Mouse (Mus musculus) adrenal gland, postnatal 4 days (tissue): ENCODE results near the gene Defb10. TPM values are rescaled to one million over a fixed set of nuclear protein-coding genes. Genes with fewer than 3 reads are reported as not detected.
"Not testable (repeated sequence)": the region's sequence is repeated elsewhere in the genome, so short reads cannot be mapped to it uniquely, and the experiment has no call there.

Experiments used
- DNase-seq, 2 experiments: peaks; one replicate each; pipeline ENCODE4 v3.0.0; 2021 to 2022; ENCODE audit warnings: low spot score in 2 of 2, mixed read lengths in 2 of 2
- long read RNA-seq, 2 experiments: library from polyadenylated mRNA; stranded (forward); transcript quantifications; one replicate each; pipeline ENCODE4 v2.0.0; 2021
- total RNA-seq, 2 experiments: library from RNA; stranded (reverse); gene quantifications; 2 replicates each; pipeline ENCODE4 v1.2.3; 2021

Defb10 gene
- total RNA-seq: not detected
- long read RNA-seq, experiment 1: 0 reads
- long read RNA-seq, experiment 2: 0 reads

- DNase-seq: not testable (repeated sequence)
These were observed at the start of gene Defb10 for GRCm38 (mm10) chr8:21858586-21858985. TSS of gene Defb10 (plus strand) at chr8:21858901.

DNA sequence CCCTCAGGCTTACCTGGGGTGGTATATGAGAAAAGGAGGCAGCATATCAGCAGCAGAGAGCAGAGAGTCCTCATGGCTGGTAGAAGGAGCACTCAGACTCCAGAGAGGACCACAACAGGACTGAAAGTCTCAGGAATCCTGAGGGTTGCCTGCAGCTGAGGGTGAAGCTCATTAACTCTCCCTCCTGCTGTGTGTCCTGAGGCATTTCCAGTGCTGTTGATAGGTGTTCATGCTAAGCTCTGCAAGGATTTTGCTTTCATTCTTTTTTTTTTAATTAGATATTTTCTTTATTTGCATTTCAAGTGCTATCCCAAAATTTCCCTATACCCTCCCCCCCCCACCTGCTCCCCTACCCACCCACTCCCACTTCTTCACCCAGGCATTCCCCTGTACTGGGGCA is 26.6 kb downstream of the Defb10 start, which contains the start of gene Defb9:
Gene Defb9, minus strand, starts transcription at position 101 of the 400 bp plus-strand sequence.
- DNase-seq: not testable (repeated sequence)

DNA sequence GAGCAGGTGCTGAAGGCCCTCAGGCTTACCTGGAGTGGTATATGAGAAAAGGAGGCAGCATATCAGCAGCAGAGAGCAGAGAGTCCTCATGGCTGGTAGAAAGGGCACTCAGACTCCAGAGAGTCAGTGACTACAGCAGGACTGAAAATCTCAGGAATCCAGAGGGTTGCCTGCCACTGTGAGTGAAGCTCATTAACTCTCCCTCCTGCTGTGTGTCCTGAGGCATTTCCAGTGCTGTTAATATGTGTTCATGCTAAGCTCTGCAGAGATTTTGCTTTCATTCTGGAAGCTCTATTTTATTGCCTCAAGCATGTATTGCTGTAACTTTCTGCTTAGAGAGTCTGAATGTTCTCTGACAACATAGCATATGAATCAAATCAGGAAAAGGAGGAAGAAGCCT is 47.6 kb downstream of the Defb10 start, which contains the start of gene Defb11:
Gene Defb11, minus strand, starts transcription at position 123 of the 400 bp plus-strand sequence.
- not testable (repeated sequence) for DNase-seq

Other genes starting within 250 kb of the Defb10 start
- gene Defa26, start 240.7 kb upstream of the Defb10 start, total RNA-seq: not detected
- not detected for gene Defa17, start 203.1 kb upstream of the Defb10 start, total RNA-seq
- not detected for gene Defa34, start 193.1 kb upstream of the Defb10 start, total RNA-seq
- gene AY761184, start 155.3 kb upstream of the Defb10 start, total RNA-seq: not detected
- gene Defa24, start 124.4 kb upstream of the Defb10 start, total RNA-seq: not detected
- not detected for gene Defb50, start 35.4 kb upstream of the Defb10 start, total RNA-seq
- not detected for gene Defb2, start 19.0 kb upstream of the Defb10 start, total RNA-seq
- not detected for gene Defb9, start 26.5 kb downstream of the Defb10 start, total RNA-seq
- not detected for gene Defb11, start 47.5 kb downstream of the Defb10 start, total RNA-seq
- not detected for gene Defb15, start 73.8 kb downstream of the Defb10 start, total RNA-seq
- gene Defb35, start 79.5 kb downstream of the Defb10 start, total RNA-seq: not detected
- gene Defb13, start 87.9 kb downstream of the Defb10 start, total RNA-seq: not detected
- not detected for gene Fam90a1a, start 99.8 kb downstream of the Defb10 start, total RNA-seq
- gene Ccdc70, start 110.9 kb downstream of the Defb10 start, total RNA-seq: not detected
- gene Atp7b, start 201.4 kb downstream of the Defb10 start, total RNA-seq: 1 to 10 TPM; 2.7 to 4.5 TPM
- gene Alg11, start 201.8 kb downstream of the Defb10 start, total RNA-seq: 10 to 100 TPM; 37.6 to 42.0 TPM